Mouse (Mus musculus): ENCODE data around the gene Golga1.

DNA sequence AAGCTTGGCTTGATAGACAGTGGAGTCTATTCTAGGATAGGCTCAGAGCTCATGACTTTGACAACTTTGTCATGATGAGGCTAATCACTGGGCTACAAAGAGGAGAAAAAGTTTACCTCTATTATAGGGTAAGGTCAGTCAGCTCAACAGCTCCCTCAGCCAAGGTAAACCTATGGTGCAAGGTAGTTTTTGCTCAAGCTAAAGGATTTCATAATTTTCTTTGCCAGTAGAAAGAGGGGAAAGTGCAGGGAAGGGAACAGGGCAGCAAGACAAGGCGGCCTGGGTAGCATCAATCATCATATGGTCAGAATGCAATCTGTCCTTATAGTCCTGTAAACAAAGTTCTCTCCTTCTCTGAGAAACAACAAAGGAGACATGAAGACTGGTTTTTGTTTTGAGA lies 25.1 kb downstream of the Golga1 start:
- TF ChIP-seq CTCF (IDR thresholded peaks at IDR 0.05; ENCODE audit: extremely low read depth, insufficient read depth, low read length) (no peak), POLR2A (IDR thresholded peaks at IDR 0.05; ENCODE audit: extremely low read depth, insufficient read depth, low read length) (no peak)
